Mouse (Mus musculus) kidney, adult 2 months (tissue): ENCODE results near the gene Tmem144.

Source experiments
- CTCF ChIP-seq: fragments of 200-500 bp; conservative IDR thresholded peaks from 2 replicates; pipeline ENCODE4 v1.5.1; 2011; ENCODE audit warnings: low read depth, mild to moderate bottlenecking, control low read depth, low read length, moderate library complexity, mixed read lengths; ENCODE audit not compliant: insufficient read depth, insufficient read length
- POLR2A ChIP-seq: fragments of 200-500 bp; IDR thresholded peaks from one replicate; pipeline ENCODE4 v1.6.1; 2011; ENCODE audit warnings: low read depth, low read length, control low read depth

- TF ChIP-seq POLR2A (no peak), CTCF (no peak)
Measured at GRCm38 (mm10) chr3:79878350-79878749, 25.8 kb upstream of the Tmem144 start.
